ENCODE assay signal across 16 mouse cellular contexts in genomic region chr3:19447733-19448132, GRCm38 (mm10).
A peak's percentile ranks its signal among the peaks of the same experiment; 100 is the strongest.
DNase-seq lines count a peak whose midpoint lies in the region; ATAC-seq and TF ChIP-seq lines count a peak whose summit lies in the region.
"Had no signal": no experiment of that assay in that cellular context is flagged by ENCODE, and none has a peak within 500 bp of the region (broad histone marks: within the 10 kb centered on the region; RNA-seq: fewer than 3 reads in every experiment).

No protein-coding gene starts in this region.

- peak overlapping the region; percentile 72 for H3K27ac ChIP-seq in brown adipose tissue, adult 24 weeks (replicated peaks; ENCODE audit: low read depth, low read length)
- H3K27ac ChIP-seq in liver, embryonic 16.5 days (ENCODE audit: low read length) = no peak overlapping the region
- H3K27ac ChIP-seq in layer of hippocampus, adult 2 months = no peak overlapping the region
- H3K27ac ChIP-seq: embryonic facial prominence, embryonic 10.5 days; forebrain, embryonic 10.5 days; heart, adult 2 months; limb, embryonic 10.5 days; midbrain, embryonic 10.5 days; neural tube, embryonic 13.5 days had no signal

- no peaks in the 10 kb centered on the region for H3K36me3 ChIP-seq in liver, embryonic 16.5 days (ENCODE audit: control insufficient read depth, insufficient read depth)
- H3K36me3 ChIP-seq: embryonic facial prominence, embryonic 10.5 days; forebrain, embryonic 10.5 days; limb, embryonic 10.5 days; midbrain, embryonic 10.5 days; neural tube, embryonic 13.5 days had no signal

- no peaks in the 10 kb centered on the region for H3K9me3 ChIP-seq in liver, embryonic 16.5 days (replicated peaks; ENCODE audit: control insufficient read depth, low read length)
- H3K9me3 ChIP-seq: embryonic facial prominence, embryonic 10.5 days; forebrain, embryonic 10.5 days; limb, embryonic 10.5 days; midbrain, embryonic 10.5 days; neural tube, embryonic 13.5 days had no signal

- 39% methylated on average over 1 of the region's 1 CpGs for WGBS in lung, adult 2 months
- WGBS in liver, embryonic 16.5 days (ENCODE audit: insufficient replicate concordance) = 17% methylated on average over 1 of the region's 1 CpGs

- ATAC-seq in liver, embryonic 16.5 days (ENCODE audit: low read depth) = peak; percentile 88

- no peaks in the 10 kb centered on the region for H3K4me1 ChIP-seq in lung, adult 2 months (ENCODE audit: control insufficient read depth, insufficient read depth, low read length)
- no peaks in the 10 kb centered on the region; the same call in 1 of the 2 replicates for H3K4me1 ChIP-seq in brown adipose tissue, adult 24 weeks (ENCODE audit: control insufficient read depth, insufficient read depth, insufficient read length, low read length)
- H3K4me1 ChIP-seq in liver, embryonic 16.5 days (ENCODE audit: control insufficient read depth, low read depth, low read length) = no peaks in the 10 kb centered on the region
- H3K4me1 ChIP-seq: embryonic facial prominence, embryonic 10.5 days; forebrain, embryonic 10.5 days; limb, embryonic 10.5 days; midbrain, embryonic 10.5 days; neural tube, embryonic 13.5 days had no signal

- H3K4me2 ChIP-seq in liver, embryonic 16.5 days (ENCODE audit: low read depth, low read length) = no peak overlapping the region
- H3K4me2 ChIP-seq: neural tube, embryonic 13.5 days had no signal

- no peak for TF ChIP-seq CTCF in lung, adult 2 months (IDR thresholded peaks at IDR 0.05; ENCODE audit: insufficient read depth, low read length)
- no peak for TF ChIP-seq CTCF in layer of hippocampus, adult 2 months (conservative IDR thresholded peaks at IDR 0.05)

- DNase-seq in lung, adult 18-20 months = peak; percentile 54 to 79
- no peak for DNase-seq in lung, adult 2 months
- DNase-seq in yolk sac, embryonic 10.5 days (ENCODE audit: low spot score) = peak; percentile 11
- DNase-seq in gastrocnemius, adult 8-10 months (ENCODE audit: low spot score in 2 of 2) = no peak
- no peak for DNase-seq in right cerebral cortex, postnatal 10 days (ENCODE audit: low spot score in 2 of 2)
- DNase-seq in layer of hippocampus, adult 2 months (ENCODE audit: low spot score in 2 of 2) = no peak
- DNase-seq: cerebellum, adult 18-20 months; heart, adult 2 months; heart, postnatal 4 days had no signal

- H3K4me3 ChIP-seq in lung, adult 2 months (replicated peaks; ENCODE audit: extremely low read depth, low read depth, low read length) = no peak overlapping the region
- no peak overlapping the region for H3K4me3 ChIP-seq in brown adipose tissue, adult 24 weeks (ENCODE audit: insufficient read depth, low read depth, low read length)
- no peak overlapping the region for H3K4me3 ChIP-seq in liver, embryonic 16.5 days (ENCODE audit: low read depth, low read length)
- no peak overlapping the region for H3K4me3 ChIP-seq in layer of hippocampus, adult 2 months
- H3K4me3 ChIP-seq: embryonic facial prominence, embryonic 10.5 days; forebrain, embryonic 10.5 days; heart, adult 2 months; limb, embryonic 10.5 days; midbrain, embryonic 10.5 days; neural tube, embryonic 13.5 days had no signal

- H3K27me3 ChIP-seq in liver, embryonic 16.5 days (ENCODE audit: control insufficient read depth, insufficient read depth, low read depth, low read length) = no peaks in the 10 kb centered on the region
- H3K27me3 ChIP-seq: neural tube, embryonic 13.5 days had no signal

- no peak overlapping the region for H3K9ac ChIP-seq in liver, embryonic 16.5 days (ENCODE audit: low read depth, low read length)
- H3K9ac ChIP-seq: neural tube, embryonic 13.5 days had no signal

- no peak for TF ChIP-seq POLR2A in lung, adult 2 months (IDR thresholded peaks at IDR 0.05; ENCODE audit: borderline replicate concordance, extremely low read depth, low read depth, low read length)

Comparison
In these comparisons a context has a peak if more than half of its experiments do, and no peak if none do; other contexts are left out.
1. DNase-seq: peak in lung, adult 18-20 months (2 of 2) and yolk sac, embryonic 10.5 days (single experiment); none in lung, adult 2 months (single experiment), gastrocnemius, adult 8-10 months (0 of 2), right cerebral cortex, postnatal 10 days (0 of 2) and layer of hippocampus, adult 2 months (0 of 2).